Mouse (Mus musculus): ENCODE data around the gene Arhgef15.

DNA sequence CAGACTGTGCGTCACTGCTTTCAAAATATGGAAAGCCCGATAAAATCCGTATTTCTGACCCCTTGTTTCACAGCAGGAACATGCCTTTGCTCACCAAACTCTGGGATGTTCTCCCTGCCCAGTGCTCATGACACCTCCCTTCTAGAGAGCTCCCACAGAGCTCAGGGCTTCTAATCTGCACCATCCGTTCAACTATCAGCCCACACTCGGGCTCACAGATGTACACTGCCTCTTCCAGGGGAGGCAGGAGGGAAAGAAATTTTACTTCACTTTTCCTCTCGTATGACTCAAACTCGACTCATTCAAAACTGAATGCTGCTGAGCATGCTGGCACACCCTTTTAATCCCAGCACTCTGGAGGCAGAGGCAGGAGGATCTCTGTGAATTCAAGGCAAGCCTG, 47.9 kb upstream of the Arhgef15 start:
- TF ChIP-seq TAL1 (conservative IDR thresholded peaks at IDR 0.05; ENCODE audit: low read depth, low read length) (no peak), CTCF (IDR thresholded peaks at IDR 0.05; ENCODE audit: low read depth, low read length) (no peak), GATA2 (IDR thresholded peaks at IDR 0.05; ENCODE audit: borderline replicate concordance, low read depth, low read length) (no peak), GATA1 (IDR thresholded peaks at IDR 0.05; ENCODE audit: borderline replicate concordance, low read length) (no peak), POLR2AphosphoS5 (IDR thresholded peaks at IDR 0.05; ENCODE audit: insufficient replicate concordance, low read depth, low read length) (no peak)
